Mouse (Mus musculus) adrenal gland, postnatal 36 days (tissue): ENCODE results near the gene Htr2c. TPM values are rescaled to one million over a fixed set of nuclear protein-coding genes. Genes with fewer than 3 reads are reported as not detected.
A peak's percentile ranks its signal among the peaks of the same experiment; 100 is the strongest.

Experiments used
- DNase-seq, 2 experiments: peaks; one replicate each; pipeline ENCODE4 v3.0.0; 2021; ENCODE audit warnings: mixed read lengths in 1 of 2
- long read RNA-seq, 2 experiments: library from polyadenylated mRNA; stranded (forward); transcript quantifications; one replicate each; pipeline ENCODE4 v2.0.0; 2021; ENCODE audit warnings: borderline sequencing depth in 2 of 2
- microRNA-seq: library from miRNA; unstranded; fragments of <30 nt; microRNA quantifications from one replicate; pipeline ENCODE4 v1.2.0, GENCODE M21; 2021
- total RNA-seq, 2 experiments: library from RNA; stranded (reverse); gene quantifications; 2 replicates each; pipeline ENCODE4 v1.2.3; 2021

Htr2c gene
- total RNA-seq, result not detected
- long read RNA-seq, experiment 1, result 0 reads
- long read RNA-seq, experiment 2, result 0 reads

DNA sequence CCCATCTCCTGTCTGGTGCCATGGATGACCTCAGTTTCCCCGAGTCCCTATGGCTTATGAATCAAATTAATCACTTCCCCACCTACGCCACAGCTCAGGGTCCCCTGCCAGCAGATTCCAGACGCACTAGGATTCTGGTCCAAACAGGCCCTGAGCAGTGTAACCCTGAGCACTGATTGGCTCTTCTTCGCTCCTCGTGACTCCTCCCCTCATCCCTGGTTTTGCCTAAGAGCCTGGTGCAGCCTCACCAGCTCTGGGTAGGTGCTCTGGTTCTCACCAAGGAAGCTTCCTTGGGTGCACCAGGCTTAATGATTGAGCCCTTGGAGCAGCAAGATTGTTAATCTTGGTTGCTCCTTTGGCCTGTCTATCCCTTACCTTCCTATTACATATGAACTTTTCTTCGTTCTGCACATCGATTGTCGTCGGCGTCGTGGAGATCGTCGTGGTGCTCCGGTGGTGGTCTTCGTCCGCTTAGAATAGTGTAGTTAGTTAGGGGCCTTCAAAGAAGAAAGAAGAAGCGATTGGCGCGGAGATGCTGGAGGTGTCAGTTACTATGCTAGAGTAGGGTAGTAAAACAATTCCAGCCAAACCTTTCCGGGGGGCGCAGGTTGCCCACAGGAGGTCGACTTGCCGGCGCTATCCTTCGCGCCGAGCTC is at the start of gene Htr2c:
Gene Htr2c, plus strand, starts transcription at position 256 of the 656 bp plus-strand sequence.
- DNase-seq, result no peak

DNA sequence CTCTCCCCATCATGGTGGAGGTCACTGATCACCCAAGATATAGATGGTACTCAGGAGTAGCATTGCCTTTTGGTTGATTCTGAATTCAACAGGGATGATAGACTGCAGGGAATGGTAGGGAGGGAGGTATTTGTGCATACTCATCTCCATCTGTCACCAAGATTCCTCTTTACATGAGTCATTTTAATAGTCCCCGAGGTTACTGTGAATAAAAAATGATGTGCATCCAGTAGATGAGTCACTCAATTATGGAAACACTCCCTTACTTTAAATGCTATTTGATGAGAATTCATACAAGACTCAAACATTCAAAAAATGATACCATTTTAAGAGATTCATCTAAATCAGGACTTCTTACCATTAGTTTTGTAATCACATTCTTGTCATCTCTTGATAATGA is 34.1 kb upstream of the Htr2c start:
- no peak for DNase-seq

DNA sequence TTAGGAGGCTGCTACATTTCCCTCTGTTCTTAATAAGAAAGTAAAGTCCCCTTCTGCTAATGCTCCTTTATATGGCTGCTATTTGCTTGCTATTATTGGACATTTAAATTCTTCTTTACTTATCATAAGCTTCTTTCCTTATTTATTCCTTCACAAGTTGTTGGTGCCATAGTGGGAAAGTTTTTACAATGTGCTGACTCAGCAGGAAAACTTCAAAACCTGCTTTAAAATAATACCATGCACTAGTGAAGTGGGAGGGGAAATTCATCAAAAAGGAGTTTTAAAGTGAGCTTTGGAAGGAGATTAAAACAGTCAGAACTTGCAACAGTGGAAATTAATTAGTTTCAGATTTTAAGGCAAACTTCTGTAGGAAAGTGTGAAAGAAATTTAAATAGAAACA is 26.0 kb upstream of the Htr2c start:
- no peak for DNase-seq

- no peak for DNase-seq
Observed at GRCm38 (mm10) chrX:146946216-146946886, 16.0 kb upstream of the Htr2c start.

DNA sequence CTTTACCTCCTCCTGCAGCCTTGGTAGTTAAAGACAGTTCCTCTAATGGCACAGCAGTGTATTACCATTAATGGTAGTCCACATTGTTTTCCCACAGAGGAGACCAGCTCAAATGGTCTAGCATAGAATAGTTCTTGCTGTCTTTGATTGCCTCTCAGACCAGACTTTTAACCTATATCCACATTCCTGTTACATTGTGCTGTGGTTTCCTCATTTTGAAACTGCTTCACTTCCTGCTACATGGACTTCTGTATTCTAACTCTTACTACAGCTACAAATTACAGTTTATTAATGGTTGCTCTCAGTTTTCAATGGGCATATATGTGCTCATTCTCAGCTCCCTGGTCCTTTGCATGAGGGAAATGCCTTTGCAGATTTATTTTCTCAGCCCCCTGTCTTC is 15.3 kb upstream of the Htr2c start:
- no peak for DNase-seq

GRCm38 (mm10) chrX:146958608-146959007 is 3.7 kb upstream of the Htr2c start:
- DNase-seq, result no peak

DNA sequence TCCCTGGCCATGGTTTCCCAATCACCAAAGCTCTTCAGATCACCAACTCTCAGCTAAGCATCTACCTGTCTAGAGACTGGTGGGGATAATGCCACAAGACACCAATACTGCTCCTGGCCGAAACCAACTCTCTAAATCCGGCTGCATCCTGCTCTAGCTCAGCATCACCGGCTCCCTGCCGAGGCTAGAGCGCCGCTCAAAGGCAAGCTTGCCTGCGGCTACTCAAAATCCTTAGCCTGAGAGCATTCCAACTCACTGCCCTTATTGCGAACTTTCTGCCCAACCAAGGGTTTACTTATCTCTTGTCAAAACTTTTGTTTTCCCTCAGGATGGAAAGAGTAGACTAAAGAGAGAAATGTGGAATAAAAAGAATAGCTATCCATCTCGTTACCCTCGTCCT is 2.4 kb upstream of the Htr2c start:
- no peak for DNase-seq

DNA sequence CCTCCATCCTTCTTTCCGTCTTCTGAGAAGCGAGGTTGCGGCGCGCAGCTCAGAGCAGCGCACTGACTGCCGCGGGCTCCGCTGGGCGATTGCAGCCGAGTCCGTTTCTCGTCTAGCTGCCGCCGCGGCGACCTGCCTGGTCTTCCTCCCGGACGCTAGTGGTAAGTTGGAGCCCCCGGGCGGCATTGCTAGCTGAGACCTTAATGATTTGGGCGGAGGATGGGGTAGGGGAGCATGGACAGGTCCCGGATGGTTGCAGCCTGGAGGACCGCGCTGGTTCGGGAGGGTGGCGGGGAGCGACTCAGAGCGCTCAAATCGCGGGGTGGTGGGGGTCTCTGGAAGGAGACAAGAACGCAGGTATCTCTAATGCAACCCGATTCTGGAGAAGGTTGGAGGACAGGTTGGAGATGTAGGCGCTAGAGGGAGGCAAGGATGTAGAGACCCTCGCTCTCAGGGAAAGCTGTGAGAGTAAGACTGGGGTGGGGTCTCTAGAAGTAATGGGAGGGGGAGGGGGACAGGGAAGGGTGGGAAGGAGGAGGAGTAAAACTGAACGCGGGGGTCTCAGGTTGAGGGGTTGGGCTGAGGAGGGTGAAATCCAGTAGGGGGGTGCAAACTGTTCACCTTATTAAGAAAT is 718 bp downstream of the Htr2c start:
- no peak for DNase-seq

DNA sequence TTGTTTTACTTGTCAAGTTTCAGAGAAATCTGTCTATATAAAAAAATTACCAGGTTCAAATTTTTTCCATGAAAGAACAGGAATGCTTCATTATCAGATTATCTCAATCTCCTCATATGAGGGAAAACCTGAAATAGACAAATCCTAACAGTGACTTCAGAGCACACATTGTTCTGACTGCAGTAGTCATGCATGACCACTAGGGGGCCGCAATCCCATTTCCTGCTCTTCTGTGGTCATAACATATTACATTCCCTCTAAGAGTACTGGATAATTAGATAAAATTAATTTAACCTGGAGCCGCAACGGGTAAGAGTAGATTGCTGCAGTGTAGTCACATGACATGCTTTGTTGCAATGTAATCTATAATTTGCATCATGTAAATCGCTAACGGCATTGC is 17.6 kb downstream of the Htr2c start:
- DNase-seq, result peak in 1 of 2 experiments; percentile 2

DNA sequence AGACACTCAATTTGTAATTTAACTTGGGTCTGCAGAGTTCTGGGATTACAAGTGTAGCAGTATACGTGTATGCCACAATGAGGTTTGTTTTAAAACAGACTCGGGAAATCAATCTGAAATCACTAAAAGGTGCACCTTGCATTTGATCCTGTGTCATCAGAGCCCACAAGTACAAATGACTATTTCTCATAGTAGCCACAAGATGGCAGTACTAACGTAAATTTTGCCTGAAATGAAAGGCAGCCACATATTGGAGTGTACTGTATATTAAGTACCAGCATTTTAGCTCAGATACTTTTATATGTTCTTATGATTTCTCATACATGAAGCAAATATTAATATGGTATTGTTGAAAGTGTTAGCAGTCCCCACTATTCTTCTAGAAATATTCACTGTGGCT is 93.4 kb downstream of the Htr2c start:
- no peak for DNase-seq

DNA sequence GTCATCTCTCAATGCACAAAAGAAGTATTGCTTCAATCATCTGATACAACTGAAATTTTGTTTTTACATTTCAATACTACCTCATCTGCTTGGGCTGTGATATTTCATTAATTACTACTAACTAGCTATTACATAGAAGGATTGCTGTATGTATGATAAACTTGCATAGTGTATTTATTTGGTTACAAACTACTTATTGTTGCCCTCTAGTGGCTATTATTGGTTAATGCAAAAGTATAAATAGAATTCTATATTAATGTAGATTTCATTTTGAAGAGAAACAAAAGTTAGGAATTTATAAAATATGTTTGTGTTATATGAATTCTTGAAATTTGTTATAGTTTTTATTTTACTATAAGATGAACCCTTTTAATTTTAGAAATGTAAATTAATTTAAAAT is 109.3 kb downstream of the Htr2c start:
- no peak for DNase-seq

DNA sequence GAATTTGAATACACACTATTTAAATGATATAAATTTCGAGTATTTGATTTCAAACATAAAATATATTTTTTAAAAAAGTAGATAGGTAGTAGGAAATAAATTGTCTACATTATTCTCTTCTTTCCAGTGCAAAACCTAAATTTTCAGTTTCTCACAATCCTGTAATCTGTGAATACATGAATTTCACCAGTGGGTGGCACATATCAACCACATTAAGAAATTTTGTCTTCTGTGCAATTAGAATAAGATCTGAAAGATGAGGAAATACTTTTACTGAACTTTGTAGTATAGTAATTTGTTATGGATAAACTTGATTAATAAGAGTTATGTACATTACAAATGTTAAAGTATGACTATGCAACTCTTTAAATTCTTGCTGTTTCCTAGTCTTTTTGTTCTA is 156.8 kb downstream of the Htr2c start:
- DNase-seq, result no peak

GRCm38 (mm10) chrX:147215251-147215650 is 252.9 kb downstream of the Htr2c start:
- no peak for DNase-seq

DNA sequence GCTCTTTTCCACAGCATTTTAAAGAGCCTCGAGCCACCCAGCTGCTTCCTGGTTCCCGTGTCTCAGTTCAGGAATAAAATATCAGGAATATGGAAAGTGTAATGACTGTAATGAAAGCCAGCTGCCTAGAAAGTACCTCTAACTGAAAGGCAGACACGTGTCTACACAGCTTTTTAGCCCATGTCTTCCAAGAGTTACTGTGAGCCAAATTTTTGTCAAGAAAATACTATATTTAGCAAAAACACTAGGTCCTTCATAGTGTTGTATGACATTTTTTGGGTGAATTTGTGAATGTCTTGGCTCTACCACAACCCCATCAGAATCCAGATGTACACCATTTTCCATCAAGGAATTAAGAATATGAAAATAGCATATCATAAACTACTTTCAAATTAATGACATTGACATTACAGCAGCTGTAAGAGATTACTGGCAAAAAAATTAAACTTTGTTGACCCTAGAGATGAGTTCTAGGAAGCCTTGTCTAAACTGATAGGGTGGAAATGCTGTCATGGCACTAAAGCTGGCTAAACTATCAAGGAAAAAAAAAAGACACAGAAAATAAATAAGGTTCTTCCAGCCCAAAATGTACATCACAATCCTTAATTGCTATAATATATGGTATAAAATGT is 255.2 kb downstream of the Htr2c start:
- no peak for DNase-seq

- DNase-seq, result no peak
Observed at GRCm38 (mm10) chrX:147238806-147239542, 276.7 kb downstream of the Htr2c start.

Small RNAs within 50 kb of the gene (microRNA-seq; reads per million reads assigned to microRNA genes)
- gene Gm22650, result not detected
- gene Gm24627, result not detected
- not detected for gene Mir1264
- gene Mir1298, result not detected
- not detected for gene Mir1912
- not detected for gene Mir448
- not detected for gene Mir764
